In the genomic region with DNA sequence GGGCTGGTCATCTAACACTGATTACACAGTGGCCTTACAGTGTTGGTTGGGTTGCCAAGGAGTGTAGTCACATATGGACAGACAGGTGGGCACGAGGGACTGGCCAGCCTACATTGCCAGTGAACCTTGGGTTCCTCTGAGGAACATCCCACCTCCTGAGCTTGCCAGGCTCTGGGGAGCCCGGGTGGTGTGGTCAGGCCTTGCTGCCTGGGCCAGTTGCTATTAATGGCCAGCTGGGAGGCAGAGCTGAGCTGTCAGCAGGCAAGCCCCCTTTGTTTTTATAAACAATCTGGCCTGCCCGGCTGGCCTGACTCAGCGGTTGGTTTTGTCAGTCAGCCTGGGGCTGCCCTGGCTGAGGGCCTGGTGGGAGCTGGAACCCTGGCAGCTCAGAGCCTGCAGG, we compare ENCODE assay signal across 8 mouse cellular contexts. TPM values are rescaled to one million over a fixed set of nuclear protein-coding genes. Genes with fewer than 3 reads are reported as not detected.
DNase-seq lines count a peak whose midpoint lies in the region; ATAC-seq and TF ChIP-seq lines count a peak whose summit lies in the region.

No protein-coding gene starts in this region.

- peak overlapping the region; percentile 83 for H3K27ac ChIP-seq in bone marrow, adult 2 months (ENCODE audit: control insufficient read depth, insufficient read depth, low read depth, low read length, poor library complexity)
- H3K27ac ChIP-seq in intestine, embryonic 16.5 days (ENCODE audit: low read length) = no peak overlapping the region

- WGBS in bone marrow, adult 2 months = 30% methylated on average over 4 of the region's 4 CpGs
- WGBS in intestine, embryonic 16.5 days = 31% methylated on average over 4 of the region's 4 CpGs

- no peaks in the 10 kb centered on the region for H3K27me3 ChIP-seq in intestine, embryonic 16.5 days (replicated peaks; ENCODE audit: control insufficient read depth, insufficient read depth, low read length)

- peaks cover 31% of the 10 kb centered on the region for H3K4me1 ChIP-seq in bone marrow, adult 2 months (ENCODE audit: control insufficient read depth, insufficient read depth, low read length)
- H3K4me1 ChIP-seq in intestine, embryonic 16.5 days (ENCODE audit: control insufficient read depth, insufficient read depth, low read length) = peaks cover 62% of the 10 kb centered on the region

- TF ChIP-seq POLR2A in bone marrow, adult 2 months (IDR thresholded peaks at IDR 0.05; ENCODE audit: borderline replicate concordance, control insufficient read depth, low read depth, low read length) = no peak

- no peak for TF ChIP-seq CTCF in bone marrow, adult 2 months (IDR thresholded peaks at IDR 0.05; ENCODE audit: control insufficient read depth, insufficient read depth, low read length)

- DNase-seq in kidney, postnatal 4 days = peak; percentile 31 to 43
- DNase-seq in kidney, adult 9 months = no peak
- DNase-seq in fibroblast of lung, adult 2 months (ENCODE audit: low read depth) = peak; percentile 32
- peak; percentile 22 to 29 for DNase-seq in spleen, postnatal 10 days (ENCODE audit: low spot score in 2 of 2)
- DNase-seq in adrenal gland, adult 2 months = no peak
- DNase-seq in kidney, adult 8-10 months = no peak

- H3K36me3 ChIP-seq in intestine, embryonic 16.5 days (ENCODE audit: control insufficient read depth, insufficient read depth, low read length) = 0 out of 2 replicates have a peak, but pooled peaks cover 3% of the 10 kb centered on the region

- H3K4me2 ChIP-seq in intestine, embryonic 16.5 days (ENCODE audit: low read depth, low read length) = 0 out of 2 replicates have a peak overlapping the region, but pooled peaks have one; percentile 86

- H3K9me3 ChIP-seq in intestine, embryonic 16.5 days (ENCODE audit: control insufficient read depth, low read length) = no peaks in the 10 kb centered on the region

- ATAC-seq in intestine, embryonic 16.5 days = no peak

- H3K9ac ChIP-seq in intestine, embryonic 16.5 days (ENCODE audit: low read depth, low read length) = peak overlapping the region; percentile 39

- H3K4me3 ChIP-seq in bone marrow, adult 2 months (replicated peaks; ENCODE audit: control insufficient read depth, low read depth, low read length) = peak overlapping the region; percentile 93
- no peak overlapping the region for H3K4me3 ChIP-seq in intestine, embryonic 16.5 days (ENCODE audit: low read length)

RNA-seq across cellular contexts. Expression of a gene that starts 4.6 kb away (rescaled TPM):
- 204 and 219 TPM in 2 replicates for polyA plus RNA-seq in bone marrow, adult 2 months (2011; ENCODE audit: insufficient read depth, insufficient read length, low replicate concordance, missing spikeins)
- polyA plus RNA-seq in intestine, embryonic 16.5 days (2015; fragmentation: Nextera tagmentation; extraction: Ambion mirVana) = 62.6 and 64.6 TPM in 2 replicates
- 10 to 100 TPM; 18.4 to 27.2 TPM for total RNA-seq in adrenal gland, adult 2 months (2021)
- 160 and 174 TPM in 2 replicates for polyA plus RNA-seq in adrenal gland, adult 2 months (2012; rRNA removed)

RNA-seq across cellular contexts. Expression of a gene that starts 25.0 kb away (rescaled TPM):
- 55.2 and 61.5 TPM in 2 replicates for polyA plus RNA-seq in bone marrow, adult 2 months (2011; ENCODE audit: insufficient read depth, insufficient read length, low replicate concordance, missing spikeins)
- polyA plus RNA-seq in intestine, embryonic 16.5 days (2015; fragmentation: Nextera tagmentation; extraction: Ambion mirVana) = 110 and 117 TPM in 2 replicates
- total RNA-seq in adrenal gland, adult 2 months (2021) = 10 to 100 TPM; 61.7 to 68.7 TPM
- polyA plus RNA-seq in adrenal gland, adult 2 months (2012; rRNA removed) = 93.9 and 123 TPM in 2 replicates

RNA-seq across cellular contexts. Expression of a gene that starts 47.4 kb away (rescaled TPM):
- 0.70 TPM in 1 of 2 replicates, not detected in the other for polyA plus RNA-seq in bone marrow, adult 2 months (2011; ENCODE audit: insufficient read depth, insufficient read length, low replicate concordance, missing spikeins)
- 0.04 and 0.11 TPM in 2 replicates for polyA plus RNA-seq in intestine, embryonic 16.5 days (2015; fragmentation: Nextera tagmentation; extraction: Ambion mirVana)
- not detected for total RNA-seq in adrenal gland, adult 2 months (2021)
- polyA plus RNA-seq in adrenal gland, adult 2 months (2012; rRNA removed) = not detected in 2 replicates

Comparison
In these comparisons a context has a peak if more than half of its experiments do, and no peak if none do; other contexts are left out.
1. DNase-seq: peak in kidney, postnatal 4 days (2 of 2), fibroblast of lung, adult 2 months (single experiment) and spleen, postnatal 10 days (2 of 2); none in kidney, adult 9 months (single experiment), adrenal gland, adult 2 months (single experiment) and kidney, adult 8-10 months (0 of 2).